23 mouse cellular contexts compared by ENCODE assay signal in genomic region chr5:43647098-43647774, GRCm38 (mm10). TPM values are rescaled to one million over a fixed set of nuclear protein-coding genes. Genes with fewer than 3 reads are reported as not detected.
A peak's percentile ranks its signal among the peaks of the same experiment; 100 is the strongest.
DNase-seq lines count a peak whose midpoint lies in the region; ATAC-seq and TF ChIP-seq lines count a peak whose summit lies in the region.
"Had no signal": no experiment of that assay in that cellular context is flagged by ENCODE, and none has a peak within 500 bp of the region (broad histone marks: within the 10 kb centered on the region; RNA-seq: fewer than 3 reads in every experiment).

No protein-coding gene starts in this region.

- peak; percentile 10 for DNase-seq in embryonic facial prominence, embryonic 14.5 days (ENCODE audit: low spot score)
- DNase-seq in embryonic facial prominence, embryonic 10.5 days (ENCODE audit: low spot score): no peak
- peak; percentile 63 for DNase-seq in hindbrain, postnatal 0 days (ENCODE audit: low spot score)
- DNase-seq in lung, postnatal 10 days: peak; percentile 29
- DNase-seq in lung, adult 2 months: no peak
- DNase-seq in gastrocnemius, adult 2 months: no peak
- DNase-seq: cerebellum, adult 11-12 months; heart, postnatal 4 days; kidney, postnatal 25 days; liver, embryonic 13.5 days; right cerebral cortex, adult 18-20 months; right cerebral cortex, postnatal 4 days had no signal

- ATAC-seq in embryonic facial prominence, embryonic 14.5 days (ENCODE audit: low read depth): no peak
- ATAC-seq in hindbrain, postnatal 0 days: peak; percentile 82
- ATAC-seq in hindbrain, embryonic 12.5 days (ENCODE audit: low FRiP score): no peak
- 0 out of 2 replicates have a peak, but pooled peaks have one; percentile 33 for ATAC-seq in stomach, embryonic 16.5 days (ENCODE audit: insufficient read depth, low FRiP score)
- ATAC-seq: CD4-positive, CD25-positive, alpha-beta regulatory T cell, adult 4 months; forebrain, embryonic 13.5 days; intestine, postnatal 0 days; midbrain, embryonic 16.5 days had no signal

- WGBS in embryonic facial prominence, embryonic 14.5 days: 70% methylated on average over 12 of the region's 12 CpGs
- WGBS in embryonic facial prominence, embryonic 10.5 days: 88% methylated on average over 12 of the region's 12 CpGs
- WGBS in hindbrain, postnatal 0 days: 61% methylated on average over 12 of the region's 12 CpGs
- 85% methylated on average over 12 of the region's 12 CpGs for whole genome bisulfite sequencing in hindbrain, embryonic 12.5 days
- WGBS in lung, adult 2 months: 62% methylated on average over 12 of the region's 12 CpGs
- WGBS in stomach, embryonic 16.5 days: 58% methylated on average over 12 of the region's 12 CpGs

- no peak overlapping the region for H3K27ac ChIP-seq in embryonic facial prominence, embryonic 14.5 days (replicated peaks; ENCODE audit: low read depth, low read length)
- no peak overlapping the region for H3K27ac ChIP-seq in embryonic facial prominence, embryonic 10.5 days (replicated peaks)
- H3K27ac ChIP-seq in hindbrain, postnatal 0 days: no peak overlapping the region
- no peak overlapping the region for H3K27ac ChIP-seq in hindbrain, embryonic 12.5 days
- H3K27ac ChIP-seq in stomach, embryonic 16.5 days (ENCODE audit: low read length): 0 out of 2 replicates have a peak overlapping the region, but pooled peaks have one; percentile 29
- no peak overlapping the region for H3K27ac ChIP-seq in gastrocnemius, adult 2 months
- H3K27ac ChIP-seq: forebrain, embryonic 13.5 days; heart, embryonic 15.5 days; layer of hippocampus, adult 2 months; limb, embryonic 13.5 days; liver, embryonic 13.5 days; macrophage; neural tube, embryonic 15.5 days had no signal

- no peak overlapping the region for H3K4me2 ChIP-seq in embryonic facial prominence, embryonic 14.5 days (ENCODE audit: low read depth, low read length)
- H3K4me2 ChIP-seq in hindbrain, postnatal 0 days (ENCODE audit: low read depth, low read length): no peak overlapping the region
- H3K4me2 ChIP-seq in hindbrain, embryonic 12.5 days (replicated peaks): no peak overlapping the region
- no peak overlapping the region for H3K4me2 ChIP-seq in stomach, embryonic 16.5 days (ENCODE audit: low read depth, low read length)
- H3K4me2 ChIP-seq: forebrain, embryonic 13.5 days; heart, embryonic 15.5 days; limb, embryonic 13.5 days; liver, embryonic 13.5 days; neural tube, embryonic 15.5 days had no signal

- no peak overlapping the region for H3K9ac ChIP-seq in embryonic facial prominence, embryonic 14.5 days (ENCODE audit: low read depth, low read length)
- no peak overlapping the region for H3K9ac ChIP-seq in hindbrain, postnatal 0 days (replicated peaks; ENCODE audit: low read length)
- H3K9ac ChIP-seq in hindbrain, embryonic 12.5 days: no peak overlapping the region
- no peak overlapping the region for H3K9ac ChIP-seq in stomach, embryonic 16.5 days (ENCODE audit: low read length)
- H3K9ac ChIP-seq: forebrain, embryonic 13.5 days; heart, embryonic 15.5 days; limb, embryonic 13.5 days; liver, embryonic 13.5 days; neural tube, embryonic 15.5 days had no signal

- no peaks in the 10 kb centered on the region for H3K27me3 ChIP-seq in embryonic facial prominence, embryonic 14.5 days (replicated peaks; ENCODE audit: control insufficient read depth, insufficient read depth, low read length)
- no peaks in the 10 kb centered on the region for H3K27me3 ChIP-seq in embryonic facial prominence, embryonic 10.5 days (replicated peaks; ENCODE audit: low read depth, poor library complexity, severe bottlenecking)
- H3K27me3 ChIP-seq in hindbrain, postnatal 0 days (ENCODE audit: insufficient read depth, low read length): no peaks in the 10 kb centered on the region
- H3K27me3 ChIP-seq in hindbrain, embryonic 12.5 days: no peaks in the 10 kb centered on the region
- H3K27me3 ChIP-seq in stomach, embryonic 16.5 days (ENCODE audit: control insufficient read depth, insufficient read depth, low read length): no peaks in the 10 kb centered on the region
- H3K27me3 ChIP-seq: forebrain, embryonic 13.5 days; heart, embryonic 15.5 days; limb, embryonic 13.5 days; liver, embryonic 13.5 days; neural tube, embryonic 15.5 days had no signal

- no peaks in the 10 kb centered on the region for H3K36me3 ChIP-seq in embryonic facial prominence, embryonic 14.5 days (ENCODE audit: control insufficient read depth, insufficient read depth, low read length)
- no peaks in the 10 kb centered on the region for H3K36me3 ChIP-seq in embryonic facial prominence, embryonic 10.5 days (replicated peaks)
- no peaks in the 10 kb centered on the region for H3K36me3 ChIP-seq in hindbrain, postnatal 0 days (ENCODE audit: insufficient read depth, low read length)
- H3K36me3 ChIP-seq in hindbrain, embryonic 12.5 days: no peaks in the 10 kb centered on the region
- no peaks in the 10 kb centered on the region for H3K36me3 ChIP-seq in stomach, embryonic 16.5 days (ENCODE audit: control insufficient read depth, insufficient read depth, low read length)
- H3K36me3 ChIP-seq: heart, embryonic 15.5 days; limb, embryonic 13.5 days; liver, embryonic 13.5 days; neural tube, embryonic 15.5 days had no signal

- no peaks in the 10 kb centered on the region for H3K9me3 ChIP-seq in embryonic facial prominence, embryonic 14.5 days (ENCODE audit: control insufficient read depth, low read length)
- H3K9me3 ChIP-seq in embryonic facial prominence, embryonic 10.5 days: no peaks in the 10 kb centered on the region
- H3K9me3 ChIP-seq in hindbrain, postnatal 0 days (ENCODE audit: low read length): no peaks in the 10 kb centered on the region
- H3K9me3 ChIP-seq in hindbrain, embryonic 12.5 days (replicated peaks): no peaks in the 10 kb centered on the region
- no peaks in the 10 kb centered on the region for H3K9me3 ChIP-seq in stomach, embryonic 16.5 days (replicated peaks; ENCODE audit: control insufficient read depth, low read length)
- H3K9me3 ChIP-seq: forebrain, embryonic 13.5 days; heart, embryonic 15.5 days; limb, embryonic 13.5 days; liver, embryonic 13.5 days; neural tube, embryonic 15.5 days had no signal

- no peak overlapping the region for H3K4me3 ChIP-seq in embryonic facial prominence, embryonic 14.5 days (ENCODE audit: low read depth, low read length)
- H3K4me3 ChIP-seq in embryonic facial prominence, embryonic 10.5 days: no peak overlapping the region
- no peak overlapping the region for H3K4me3 ChIP-seq in hindbrain, postnatal 0 days (ENCODE audit: low read length)
- no peak overlapping the region for H3K4me3 ChIP-seq in hindbrain, embryonic 12.5 days
- H3K4me3 ChIP-seq in lung, adult 2 months (replicated peaks; ENCODE audit: extremely low read depth, low read depth, low read length): no peak overlapping the region
- no peak overlapping the region for H3K4me3 ChIP-seq in stomach, embryonic 16.5 days (replicated peaks; ENCODE audit: low read length)
- H3K4me3 ChIP-seq in gastrocnemius, adult 2 months: no peak overlapping the region
- H3K4me3 ChIP-seq: forebrain, embryonic 13.5 days; heart, embryonic 15.5 days; layer of hippocampus, adult 2 months; limb, embryonic 13.5 days; liver, embryonic 13.5 days; neural tube, embryonic 15.5 days had no signal

- no peak for TF ChIP-seq CTCF in hindbrain, postnatal 0 days (IDR thresholded peaks at IDR 0.05; ENCODE audit: low read depth)
- TF ChIP-seq CTCF in lung, adult 2 months (IDR thresholded peaks at IDR 0.05; ENCODE audit: insufficient read depth, low read length): no peak
- TF ChIP-seq CTCF in gastrocnemius, adult 2 months (IDR thresholded peaks at IDR 0.05): no peak

- peaks cover 6% of the 10 kb centered on the region; the same call in 1 of the 2 replicates for H3K4me1 ChIP-seq in embryonic facial prominence, embryonic 14.5 days (ENCODE audit: control insufficient read depth, insufficient read depth, low read length)
- no peaks in the 10 kb centered on the region for H3K4me1 ChIP-seq in embryonic facial prominence, embryonic 10.5 days
- no peaks in the 10 kb centered on the region for H3K4me1 ChIP-seq in hindbrain, postnatal 0 days (ENCODE audit: insufficient read depth, low read length)
- H3K4me1 ChIP-seq in hindbrain, embryonic 12.5 days: no peaks in the 10 kb centered on the region
- no peaks in the 10 kb centered on the region for H3K4me1 ChIP-seq in lung, adult 2 months (ENCODE audit: control insufficient read depth, insufficient read depth, low read length)
- peaks cover 5% of the 10 kb centered on the region; the same call in 1 of the 2 replicates for H3K4me1 ChIP-seq in stomach, embryonic 16.5 days (ENCODE audit: control insufficient read depth, insufficient read depth, low read length)
- H3K4me1 ChIP-seq: forebrain, embryonic 13.5 days; heart, embryonic 15.5 days; liver, embryonic 13.5 days had no signal

- intact Hi-C loops in gastrocnemius, adult 2 months (cut with DNase I): no loop called here

- no peak for TF ChIP-seq POLR2A in lung, adult 2 months (IDR thresholded peaks at IDR 0.05; ENCODE audit: borderline replicate concordance, extremely low read depth, low read depth, low read length)

RNA-seq across cellular contexts. Expression of gene Cc2d2a, which starts 14.9 kb away (rescaled TPM):
- polyA plus RNA-seq in embryonic facial prominence, embryonic 14.5 days (2014; fragmentation: Nextera tagmentation; extraction: Ambion mirVana): 8.7 and 9.0 TPM in 2 replicates
- 8.4 and 9.1 TPM in 2 replicates for polyA plus RNA-seq in embryonic facial prominence, embryonic 10.5 days (2016; fragmentation: Nextera tagmentation; extraction: Ambion mirVana)
- 5.6 and 6.6 TPM in 2 replicates for total RNA-seq in hindbrain, postnatal 0 days (2014; rRNA removed)
- polyA plus RNA-seq in hindbrain, postnatal 0 days (2015; fragmentation: Nextera tagmentation; extraction: Ambion mirVana): 5.1 and 7.6 TPM in 2 replicates
- polyA plus RNA-seq in hindbrain, embryonic 12.5 days (2016; fragmentation: Nextera tagmentation; extraction: Ambion mirVana): 10.1 and 10.9 TPM in 2 replicates
- polyA plus RNA-seq in lung, adult 2 months (2012; rRNA removed): 4.0 and 6.3 TPM in 2 replicates
- polyA plus RNA-seq in stomach, embryonic 16.5 days (2015; fragmentation: Nextera tagmentation; extraction: Ambion mirVana): 9.4 and 10.5 TPM in 2 replicates
- 1 to 10 TPM; 4.1 to 7.7 TPM for total RNA-seq in gastrocnemius, adult 2 months (2021)

Comparison
In these comparisons a context has a peak if more than half of its experiments do, and no peak if none do; other contexts are left out.
1. ATAC-seq: peak in hindbrain, postnatal 0 days (single experiment) and stomach, embryonic 16.5 days (single experiment); none in embryonic facial prominence, embryonic 14.5 days (single experiment) and hindbrain, embryonic 12.5 days (single experiment).
2. DNase-seq: peak in embryonic facial prominence, embryonic 14.5 days (single experiment), hindbrain, postnatal 0 days (single experiment) and lung, postnatal 10 days (single experiment); none in embryonic facial prominence, embryonic 10.5 days (single experiment), lung, adult 2 months (single experiment) and gastrocnemius, adult 2 months (single experiment).